Mouse (Mus musculus): ENCODE results near the gene Nit2.

The Nit2 gene

GRCm38 (mm10) chr16:57165157-57165556, 2.0 kb downstream of the Nit2 start:
- no peak for ATAC-seq (ENCODE audit: insufficient number of reproducible peaks, low FRiP score, low TSS enrichment)

GRCm38 (mm10) chr16:57163694-57164093, 3.4 kb downstream of the Nit2 start:
- ATAC-seq (ENCODE audit: insufficient number of reproducible peaks, low FRiP score, low TSS enrichment), result no peak

DNA sequence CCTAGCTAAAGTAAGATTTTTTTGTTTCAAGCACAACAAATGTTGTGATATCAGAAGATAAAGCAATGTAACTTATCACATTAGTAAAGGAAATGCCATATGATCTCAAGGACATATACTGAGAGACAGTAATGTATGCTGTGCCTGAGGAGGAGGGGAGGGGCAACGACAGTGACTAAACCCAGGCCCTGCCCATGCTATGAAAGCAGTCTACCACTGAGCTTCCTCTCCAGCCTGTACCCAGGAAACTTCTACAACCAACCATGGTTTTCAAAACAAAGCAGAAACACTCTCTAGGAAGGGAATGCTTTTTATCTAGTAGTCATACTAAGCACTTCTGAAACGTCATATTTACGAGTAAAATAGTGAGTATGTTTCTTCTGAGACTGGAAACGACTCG, 4.3 kb downstream of the Nit2 start:
- ATAC-seq (ENCODE audit: insufficient number of reproducible peaks, low FRiP score, low TSS enrichment), result no peak

GRCm38 (mm10) chr16:57159835-57160234, 7.3 kb downstream of the Nit2 start:
- no peak for ATAC-seq (ENCODE audit: insufficient number of reproducible peaks, low FRiP score, low TSS enrichment)

DNA sequence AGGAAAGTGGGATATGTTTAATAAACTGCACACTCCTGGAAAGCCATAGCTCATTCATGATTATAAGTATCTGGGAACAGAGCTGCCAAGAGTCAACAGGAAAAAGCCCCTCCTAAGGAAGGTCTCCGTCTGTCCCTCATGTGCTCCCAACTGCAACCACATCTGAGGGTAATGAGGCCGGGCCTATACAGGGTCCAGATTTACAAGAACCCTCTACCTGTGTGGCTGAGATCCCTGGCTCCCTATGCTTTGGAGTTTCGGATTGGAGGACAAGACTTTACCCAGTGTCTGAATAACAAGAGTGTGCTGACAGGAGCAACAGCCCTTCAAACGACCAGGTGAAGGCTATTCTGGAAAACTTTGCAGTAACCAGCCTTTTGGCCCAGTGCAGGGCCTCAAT, 9.4 kb downstream of the Nit2 start:
- ATAC-seq (ENCODE audit: insufficient number of reproducible peaks, low FRiP score, low TSS enrichment), result no peak

DNA sequence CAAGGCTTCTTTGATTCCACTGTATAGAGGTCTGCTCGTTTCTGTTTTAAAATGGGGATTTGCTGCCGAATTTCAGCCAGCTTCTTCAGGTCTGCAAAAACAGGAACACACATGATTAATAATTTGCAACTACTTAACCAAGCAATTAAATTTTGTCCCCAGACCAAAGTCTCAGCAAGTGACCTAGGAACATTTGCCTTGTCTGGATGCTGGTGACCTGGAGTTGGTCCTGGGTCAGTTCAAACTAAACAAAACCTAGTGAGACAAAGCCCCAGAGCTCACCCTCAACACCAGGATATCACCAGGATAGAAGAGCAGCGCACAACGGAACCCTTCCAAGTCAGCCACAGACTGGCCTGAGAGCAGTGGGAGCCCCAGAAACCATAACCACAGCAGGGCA, 10.1 kb downstream of the Nit2 start:
- no peak for ATAC-seq (ENCODE audit: insufficient number of reproducible peaks, low FRiP score, low TSS enrichment)

DNA sequence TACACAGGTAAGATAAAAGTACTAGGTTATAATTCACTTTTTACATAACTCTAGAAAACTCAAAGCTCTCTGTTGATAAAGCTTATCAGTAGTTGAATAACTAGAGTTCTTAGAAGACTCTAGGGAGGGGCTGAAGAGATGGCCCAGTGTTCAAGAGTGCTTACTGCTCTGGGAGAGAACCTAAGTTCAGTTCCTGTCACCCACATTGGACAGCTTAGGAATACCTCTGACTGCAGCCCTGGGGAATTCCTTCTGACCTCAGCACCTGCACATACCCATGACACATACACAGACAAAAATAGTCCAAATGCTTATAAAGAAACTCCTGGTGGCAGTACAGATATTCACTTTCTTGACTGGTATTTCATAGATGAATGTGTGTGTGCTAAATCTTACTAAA, 11.2 kb downstream of the Nit2 start:
- ATAC-seq (ENCODE audit: insufficient number of reproducible peaks, low FRiP score, low TSS enrichment), result no peak

GRCm38 (mm10) chr16:57151437-57151836, 15.7 kb downstream of the Nit2 start:
- no peak for ATAC-seq (ENCODE audit: insufficient number of reproducible peaks, low FRiP score, low TSS enrichment)

DNA sequence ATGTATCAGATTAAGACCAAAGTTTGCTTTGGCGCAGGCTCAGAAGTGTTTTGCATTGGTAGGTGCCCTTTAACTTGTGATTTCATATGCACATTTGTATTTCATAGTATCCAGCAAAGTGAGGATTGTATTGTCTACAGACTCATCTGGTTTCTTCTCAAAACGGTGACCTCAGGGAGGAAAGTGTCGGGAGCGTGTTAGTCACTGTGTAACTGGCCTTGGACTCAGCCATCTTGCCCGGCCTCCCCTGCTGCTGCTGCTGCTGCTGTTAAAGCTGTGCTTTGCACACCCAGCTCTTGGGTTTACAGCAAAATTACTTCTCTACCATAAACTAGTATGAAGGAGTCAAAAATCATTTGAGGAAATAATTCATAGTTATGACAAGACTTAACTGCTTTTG, 22.4 kb downstream of the Nit2 start:
- no peak for ATAC-seq (ENCODE audit: insufficient number of reproducible peaks, low FRiP score, low TSS enrichment)

DNA sequence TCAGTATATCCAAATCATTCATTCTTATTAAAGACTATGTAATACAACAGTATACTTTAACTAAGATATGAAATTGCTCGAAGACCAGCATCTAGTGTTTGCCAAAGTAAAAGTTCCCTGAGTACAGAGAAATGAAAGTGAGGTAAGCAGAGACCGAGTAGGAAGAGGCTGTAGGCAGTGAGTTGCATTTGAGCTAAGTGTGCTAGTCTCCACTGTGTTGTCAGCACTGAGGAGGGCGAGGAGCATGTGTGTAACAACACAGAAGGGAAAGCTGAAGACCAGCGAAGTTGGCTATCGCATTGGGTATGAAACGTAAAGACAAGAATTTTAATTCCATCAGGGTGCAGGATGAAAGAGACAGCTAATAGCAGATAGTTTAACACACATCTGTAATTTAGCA, 33.5 kb downstream of the Nit2 start:
- ATAC-seq (ENCODE audit: insufficient number of reproducible peaks, low FRiP score, low TSS enrichment), result no peak

DNA sequence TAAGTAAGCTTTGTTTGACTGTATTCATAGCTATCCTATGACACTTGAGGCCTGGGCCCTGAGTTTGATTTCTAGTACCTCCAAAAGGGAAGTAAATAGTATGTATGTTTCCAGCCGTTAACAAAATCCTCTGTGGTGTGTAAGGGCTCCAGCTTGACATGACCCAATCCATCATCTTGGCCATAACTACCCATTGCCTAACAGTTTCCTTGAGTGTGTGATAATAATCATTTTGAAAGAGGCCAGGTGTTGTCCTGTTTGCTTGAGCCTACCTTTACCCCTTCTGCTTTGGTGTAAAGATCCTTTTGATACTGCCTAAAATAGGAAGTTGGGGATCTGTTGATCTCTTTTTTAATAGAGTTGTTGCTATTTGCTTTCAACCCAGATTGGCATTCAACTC, 34.8 kb downstream of the Nit2 start:
- no peak for ATAC-seq (ENCODE audit: insufficient number of reproducible peaks, low FRiP score, low TSS enrichment)

- ATAC-seq (ENCODE audit: insufficient number of reproducible peaks, low FRiP score, low TSS enrichment), result no peak
These were observed 35.6 kb downstream of the Nit2 start for GRCm38 (mm10) chr16:57131544-57131943.

DNA sequence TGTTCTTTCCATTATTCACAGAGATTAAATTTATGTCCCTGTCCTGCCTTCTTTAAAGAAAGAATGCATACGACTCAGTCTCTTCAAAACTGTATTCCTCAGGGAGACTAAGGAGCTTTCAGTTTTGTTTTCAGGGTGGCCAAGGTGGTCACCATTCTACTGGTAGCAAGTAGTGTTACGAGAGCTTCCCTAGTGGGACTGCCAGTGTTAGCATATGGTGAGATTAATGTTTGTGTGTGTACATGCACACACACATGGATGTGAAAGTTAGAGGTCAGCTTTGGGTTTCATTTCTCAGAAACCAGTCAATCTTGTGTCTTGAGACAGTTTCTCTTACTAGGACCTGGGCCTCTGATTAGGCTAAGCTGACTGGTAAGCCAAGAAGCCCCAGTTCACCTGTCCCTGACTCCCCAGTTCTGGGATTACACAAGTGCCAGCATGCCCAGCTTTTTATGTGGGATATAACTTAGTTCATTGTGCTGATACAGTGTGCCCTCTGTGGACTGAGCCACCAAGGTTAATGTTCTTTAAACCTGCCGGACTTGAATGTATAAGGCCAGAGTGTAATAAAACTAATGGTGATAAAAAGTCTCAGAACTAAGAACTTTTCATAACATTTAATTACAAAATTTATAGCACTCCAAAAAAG, 36.3 kb downstream of the Nit2 start:
- ATAC-seq (ENCODE audit: insufficient number of reproducible peaks, low FRiP score, low TSS enrichment), result no peak

GRCm38 (mm10) chr16:57127825-57128224, 39.3 kb downstream of the Nit2 start:
- ATAC-seq (ENCODE audit: insufficient number of reproducible peaks, low FRiP score, low TSS enrichment), result no peak

DNA sequence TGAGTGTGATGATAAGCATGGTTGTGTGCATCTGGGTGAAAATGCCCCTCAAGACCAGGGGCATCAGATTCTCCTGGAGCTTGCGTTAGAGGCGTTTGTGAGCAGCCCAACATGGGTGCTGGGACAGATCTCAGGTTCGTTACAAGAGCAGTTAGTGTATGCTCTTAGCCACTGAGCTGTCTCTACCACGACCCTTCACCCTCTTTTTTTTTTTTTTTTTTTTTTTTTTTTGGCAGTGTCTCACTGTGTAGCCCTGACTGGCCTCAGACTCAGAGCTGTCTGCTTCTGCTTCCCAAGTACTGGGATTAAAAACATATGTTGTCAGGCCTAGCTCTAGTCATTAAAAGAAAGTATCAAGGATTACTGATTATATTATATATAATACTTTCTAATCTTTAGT, 40.9 kb downstream of the Nit2 start:
- ATAC-seq (ENCODE audit: insufficient number of reproducible peaks, low FRiP score, low TSS enrichment), result no peak

GRCm38 (mm10) chr16:57122682-57123445, 44.3 kb downstream of the Nit2 start:
- no peak for ATAC-seq (ENCODE audit: insufficient number of reproducible peaks, low FRiP score, low TSS enrichment)

DNA sequence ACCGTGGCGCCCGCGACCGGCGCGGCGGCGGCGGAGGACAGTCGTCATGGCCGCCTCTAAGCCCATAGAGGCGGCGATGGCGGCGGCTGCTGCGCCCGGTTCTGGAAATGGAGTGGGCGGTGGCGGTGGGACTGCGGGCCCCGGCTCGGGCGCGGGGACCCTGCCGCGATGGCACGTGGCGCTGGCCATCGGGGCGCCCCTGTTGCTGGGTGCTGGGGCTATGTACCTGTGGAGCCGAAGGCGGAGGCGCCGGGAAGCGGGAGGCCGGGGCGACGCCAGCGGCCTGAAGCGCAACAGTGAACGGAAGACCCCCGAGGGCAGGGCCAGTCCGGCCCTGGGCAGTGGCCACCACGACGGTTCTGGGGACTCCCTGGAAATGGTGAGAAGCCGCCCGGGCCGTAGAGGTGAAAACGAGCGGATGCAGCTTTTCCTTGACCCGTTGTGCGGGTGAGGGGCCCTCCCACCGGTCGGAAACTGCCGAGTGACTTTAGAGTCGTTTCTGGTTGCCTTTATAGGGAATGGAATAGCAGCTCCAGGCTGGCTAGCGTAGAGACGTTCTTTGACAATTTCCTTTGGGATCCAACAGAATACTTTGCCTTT, 45.2 kb downstream of the Nit2 start:
- no peak; the same call in 1 of the 2 replicates for ATAC-seq (ENCODE audit: insufficient number of reproducible peaks, low FRiP score, low TSS enrichment)

- ATAC-seq (ENCODE audit: insufficient number of reproducible peaks, low FRiP score, low TSS enrichment), result peak; percentile 98
These were observed 46.0 kb downstream of the Nit2 start, which contains the start of gene Tomm70a for GRCm38 (mm10) chr16:57120913-57121815. Gene Tomm70a, plus strand, starts transcription at chr16:57121703.

GRCm38 (mm10) chr16:57117562-57117961, 49.6 kb downstream of the Nit2 start:
- no peak for ATAC-seq (ENCODE audit: insufficient number of reproducible peaks, low FRiP score, low TSS enrichment)

GRCm38 (mm10) chr16:57116066-57116465, 51.1 kb downstream of the Nit2 start:
- ATAC-seq (ENCODE audit: insufficient number of reproducible peaks, low FRiP score, low TSS enrichment), result no peak

Data from cerebellum, adult (tissue).